Mouse (Mus musculus): ENCODE measurements around the gene Odf3l2. TPM values are rescaled to one million over a fixed set of nuclear protein-coding genes. Genes with fewer than 3 reads are reported as not detected.

Gene Odf3l2
- total and polyA plus RNA-seq, 3 experiments: 0.11 TPM; not detected in 2

- Histone ChIP-seq H3K27me3 (ENCODE audit: insufficient read depth, low read length) (peaks cover 16% of the 10 kb centered on the region), H3K9me3 (replicated peaks) (no peaks in the 10 kb centered on the region), H3K36me3 (replicated peaks) (peaks cover 27% of the 10 kb centered on the region), H3K4me3 (ENCODE audit: low read depth, low read length) (peak within 1 kb of the TSS; percentile 95), H3K4me1 (ENCODE audit: insufficient read depth, low read depth, low read length) (peaks cover 35% of the 10 kb centered on the region)
- ATAC-seq (ENCODE audit: extremely low read depth, insufficient number of reproducible peaks, low FRiP score, poor library complexity, severe bottlenecking) (peak; percentile 91), DNase-seq (ENCODE audit: low spot score) (peak; percentile 74)
- TF ChIP-seq CTCF (IDR thresholded peaks at IDR 0.05; ENCODE audit: low read depth, low read length) (peak; percentile 77), GATA2 (IDR thresholded peaks at IDR 0.05; ENCODE audit: borderline replicate concordance, low read depth, low read length) (no peak), GATA1 (IDR thresholded peaks at IDR 0.05; ENCODE audit: borderline replicate concordance, low read length) (no peak)
Observed at GRCm38 (mm10) chr10:79668771-79669575, 23.4 kb upstream of the Odf3l2 start, which contains the start of gene Tpgs1. Gene Tpgs1 (plus strand): TSS chr10:79669369.

- H3K36me3 ChIP-seq (replicated peaks): peaks cover 18% of the 10 kb centered on the region
- no peak for DNase-seq (ENCODE audit: low spot score)
- H3K4me1 ChIP-seq (ENCODE audit: insufficient read depth, low read depth, low read length): peaks cover 34% of the 10 kb centered on the region
- TF ChIP-seq POLR2AphosphoS5 (IDR thresholded peaks at IDR 0.05; ENCODE audit: insufficient replicate concordance, low read depth, low read length): no peak
- no peak for TF ChIP-seq TAL1 (conservative IDR thresholded peaks at IDR 0.05; ENCODE audit: low read depth, low read length)
- TF ChIP-seq CTCF (IDR thresholded peaks at IDR 0.05; ENCODE audit: low read depth, low read length): no peak
- TF ChIP-seq GATA2 (IDR thresholded peaks at IDR 0.05; ENCODE audit: borderline replicate concordance, low read depth, low read length): no peak
- no peaks in the 10 kb centered on the region for H3K9me3 ChIP-seq (replicated peaks)
- no peak overlapping the region for H3K4me3 ChIP-seq (ENCODE audit: low read depth, low read length)
- H3K27me3 ChIP-seq (ENCODE audit: insufficient read depth, low read length): peaks cover 19% of the 10 kb centered on the region
- no peak for ATAC-seq (ENCODE audit: extremely low read depth, insufficient number of reproducible peaks, low FRiP score, poor library complexity, severe bottlenecking)
Observed at GRCm38 (mm10) chr10:79668076-79668475, 22.5 kb upstream of the Odf3l2 start.

- DNase-seq (ENCODE audit: low spot score): no peak
- no peak for ATAC-seq (ENCODE audit: extremely low read depth, insufficient number of reproducible peaks, low FRiP score, poor library complexity, severe bottlenecking)
Observed at GRCm38 (mm10) chr10:79666493-79666892, 21.0 kb upstream of the Odf3l2 start.

GRCm38 (mm10) chr10:79665051-79665450, 19.5 kb upstream of the Odf3l2 start:
- Histone ChIP-seq H3K4me3 (ENCODE audit: low read depth, low read length) (no peak overlapping the region), H3K4me1 (ENCODE audit: insufficient read depth, low read depth, low read length) (peaks cover 21% of the 10 kb centered on the region), H3K9me3 (replicated peaks) (no peaks in the 10 kb centered on the region), H3K27me3 (ENCODE audit: insufficient read depth, low read length) (peaks cover 34% of the 10 kb centered on the region), H3K36me3 (replicated peaks) (no peaks in the 10 kb centered on the region)
- DNase-seq (ENCODE audit: low spot score) (no peak), ATAC-seq (ENCODE audit: extremely low read depth, insufficient number of reproducible peaks, low FRiP score, poor library complexity, severe bottlenecking) (no peak)
- TF ChIP-seq GATA2 (IDR thresholded peaks at IDR 0.05; ENCODE audit: borderline replicate concordance, low read depth, low read length) (no peak), CTCF (IDR thresholded peaks at IDR 0.05; ENCODE audit: low read depth, low read length) (no peak), TAL1 (conservative IDR thresholded peaks at IDR 0.05; ENCODE audit: low read depth, low read length) (no peak), GATA1 (IDR thresholded peaks at IDR 0.05; ENCODE audit: borderline replicate concordance, low read length) (no peak), POLR2AphosphoS5 (IDR thresholded peaks at IDR 0.05; ENCODE audit: insufficient replicate concordance, low read depth, low read length) (no peak)

More at GRCm38 (mm10) chr10:79666493-79666892, 21.0 kb upstream of the Odf3l2 start:
- TF ChIP-seq GATA1 (IDR thresholded peaks at IDR 0.05; ENCODE audit: borderline replicate concordance, low read length) (no peak), TAL1 (conservative IDR thresholded peaks at IDR 0.05; ENCODE audit: low read depth, low read length) (no peak), POLR2AphosphoS5 (IDR thresholded peaks at IDR 0.05; ENCODE audit: insufficient replicate concordance, low read depth, low read length) (no peak), CTCF (IDR thresholded peaks at IDR 0.05; ENCODE audit: low read depth, low read length) (no peak), GATA2 (IDR thresholded peaks at IDR 0.05; ENCODE audit: borderline replicate concordance, low read depth, low read length) (no peak)
- no peak overlapping the region for H3K4me3 ChIP-seq (ENCODE audit: low read depth, low read length)
- H3K27me3 ChIP-seq (ENCODE audit: insufficient read depth, low read length): peaks cover 28% of the 10 kb centered on the region
- peaks cover 31% of the 10 kb centered on the region for H3K4me1 ChIP-seq (ENCODE audit: insufficient read depth, low read depth, low read length)
- peaks cover 5% of the 10 kb centered on the region for H3K36me3 ChIP-seq (replicated peaks)
- H3K9me3 ChIP-seq (replicated peaks): no peaks in the 10 kb centered on the region

GRCm38 (mm10) chr10:79664131-79664665, 18.7 kb upstream of the Odf3l2 start, which contains the start of gene Madcam1:
Gene Madcam1 (plus strand): TSS chr10:79664559.
- Histone ChIP-seq H3K4me3 (ENCODE audit: low read depth, low read length) (no peak within 1 kb of the TSS), H3K9me3 (replicated peaks) (no peaks in the 10 kb centered on the region), H3K4me1 (ENCODE audit: insufficient read depth, low read depth, low read length) (peaks cover 18% of the 10 kb centered on the region), H3K27me3 (ENCODE audit: insufficient read depth, low read length) (peaks cover 34% of the 10 kb centered on the region), H3K36me3 (replicated peaks) (no peaks in the 10 kb centered on the region)
- TF ChIP-seq CTCF (IDR thresholded peaks at IDR 0.05; ENCODE audit: low read depth, low read length) (peak; percentile 98), GATA1 (IDR thresholded peaks at IDR 0.05; ENCODE audit: borderline replicate concordance, low read length) (no peak)
- peak; percentile 63 for DNase-seq (ENCODE audit: low spot score)
- ATAC-seq (ENCODE audit: extremely low read depth, insufficient number of reproducible peaks, low FRiP score, poor library complexity, severe bottlenecking): 0 out of 2 replicates have a peak, but pooled peaks have one; percentile 18

- DNase-seq (ENCODE audit: low spot score) (no peak), ATAC-seq (ENCODE audit: extremely low read depth, insufficient number of reproducible peaks, low FRiP score, poor library complexity, severe bottlenecking) (no peak)
- Histone ChIP-seq H3K27me3 (ENCODE audit: insufficient read depth, low read length) (peaks cover 39% of the 10 kb centered on the region), H3K4me1 (ENCODE audit: insufficient read depth, low read depth, low read length) (peaks cover 10% of the 10 kb centered on the region), H3K4me3 (ENCODE audit: low read depth, low read length) (peak overlapping the region; percentile 52; the same call in 1 of the 2 replicates), H3K9me3 (replicated peaks) (no peaks in the 10 kb centered on the region), H3K36me3 (replicated peaks) (no peaks in the 10 kb centered on the region)
- TF ChIP-seq GATA1 (IDR thresholded peaks at IDR 0.05; ENCODE audit: borderline replicate concordance, low read length): no peak
- TF ChIP-seq POLR2AphosphoS5 (IDR thresholded peaks at IDR 0.05; ENCODE audit: insufficient replicate concordance, low read depth, low read length): no peak
- no peak for TF ChIP-seq TAL1 (conservative IDR thresholded peaks at IDR 0.05; ENCODE audit: low read depth, low read length)
- no peak for TF ChIP-seq GATA2 (IDR thresholded peaks at IDR 0.05; ENCODE audit: borderline replicate concordance, low read depth, low read length)
- no peak for TF ChIP-seq CTCF (IDR thresholded peaks at IDR 0.05; ENCODE audit: low read depth, low read length)
Observed at GRCm38 (mm10) chr10:79661861-79662260, 16.3 kb upstream of the Odf3l2 start.

Data from G1E (cell line).